Mouse (Mus musculus): ENCODE results near the gene Olfr633. TPM values are rescaled to one million over a fixed set of nuclear protein-coding genes. Genes with fewer than 3 reads are reported as not detected.

Olfr633 gene
- not detected for polyA plus RNA-seq (2014; fragmentation: Illumina TruSeq; extraction: RNeasy Lipid Tissue Mini Kit (QIAGEN cat#74804))

DNA sequence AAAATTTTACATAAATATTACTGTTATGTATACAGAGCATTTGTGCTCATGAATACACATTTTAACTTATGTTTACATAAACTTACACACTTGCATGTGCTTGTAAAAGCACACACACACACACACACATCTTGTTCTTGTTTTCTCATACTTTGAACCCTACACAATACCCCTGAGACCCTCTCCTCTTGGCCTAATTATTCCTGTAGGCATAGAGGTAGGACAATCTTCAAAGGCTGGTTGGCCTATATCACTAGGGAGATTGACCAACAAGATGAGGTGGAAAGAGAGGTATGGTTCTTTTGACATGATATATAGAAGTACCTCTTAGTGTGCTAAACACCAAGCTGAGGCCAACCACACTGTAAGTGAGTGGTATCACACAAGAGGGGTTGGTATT, at the start of gene Olfr633:
TSS of gene Olfr633 (plus strand) at position 301 of the 400 bp plus-strand sequence.

DNA sequence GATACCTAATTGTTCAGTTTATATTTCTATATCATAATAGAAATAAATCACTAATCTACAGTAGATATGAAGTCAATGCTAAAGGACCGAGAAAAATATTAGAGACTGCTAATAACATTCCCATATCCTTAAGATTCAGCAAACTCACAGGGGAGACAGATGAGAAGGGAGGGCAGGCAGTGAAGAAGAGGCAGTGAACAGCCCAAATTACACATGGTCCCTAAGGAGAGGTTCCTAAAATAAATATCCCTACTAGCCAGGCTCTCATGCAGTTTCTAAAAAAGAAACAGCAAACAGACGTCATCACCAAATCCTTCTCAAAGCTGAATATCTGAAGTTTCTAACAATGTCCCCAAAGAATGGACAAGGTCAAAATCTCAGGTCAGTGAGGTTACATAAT, 41.0 kb upstream of the Olfr633 start, which contains the start of gene Olfr65:
TSS of gene Olfr65 (plus strand) at position 301 of the 400 bp plus-strand sequence.

DNA sequence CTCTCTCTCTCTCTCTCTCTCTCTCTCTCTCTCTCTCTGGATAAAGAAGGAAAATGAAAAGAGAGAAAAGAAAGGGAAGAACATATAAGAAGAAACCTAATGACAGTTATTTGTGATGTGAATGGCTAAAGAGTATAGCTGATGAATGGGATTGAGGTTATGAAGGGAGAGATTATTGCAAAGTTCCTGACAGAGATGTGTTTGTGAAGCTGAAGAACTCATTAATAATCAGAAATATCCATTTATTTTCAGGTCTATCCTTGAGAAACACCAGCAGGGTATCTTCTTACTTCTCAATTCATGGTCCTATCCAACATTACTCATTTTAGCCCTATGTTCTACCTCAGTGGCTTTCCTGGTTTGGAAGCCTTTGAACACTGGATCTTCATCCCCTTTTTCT, 15.7 kb upstream of the Olfr633 start, which contains the start of gene Olfr631:
TSS of gene Olfr631 (plus strand) at position 301 of the 400 bp plus-strand sequence.

DNA sequence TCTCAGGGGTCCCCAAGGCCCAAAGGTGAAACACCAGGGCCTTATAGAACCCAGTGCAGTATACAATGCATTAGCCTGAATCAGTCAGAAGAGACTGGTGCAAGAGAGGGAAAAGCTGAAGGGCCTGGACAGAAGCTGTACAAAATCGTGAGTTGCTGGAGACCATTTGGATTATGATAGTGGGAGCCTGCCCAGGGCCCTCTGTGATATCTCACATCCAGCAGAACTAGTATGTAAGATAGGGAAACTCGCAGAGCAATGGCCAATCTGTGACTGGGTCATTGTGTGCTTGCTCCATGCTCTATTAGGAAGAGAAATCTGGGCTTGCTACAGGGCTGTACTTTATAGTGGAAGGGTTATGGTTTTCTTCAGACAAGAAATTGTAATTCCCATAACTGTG, 10.0 kb upstream of the Olfr633 start, which contains the start of gene Olfr632:
TSS of gene Olfr632 (plus strand) at position 84 of the 400 bp plus-strand sequence.

DNA sequence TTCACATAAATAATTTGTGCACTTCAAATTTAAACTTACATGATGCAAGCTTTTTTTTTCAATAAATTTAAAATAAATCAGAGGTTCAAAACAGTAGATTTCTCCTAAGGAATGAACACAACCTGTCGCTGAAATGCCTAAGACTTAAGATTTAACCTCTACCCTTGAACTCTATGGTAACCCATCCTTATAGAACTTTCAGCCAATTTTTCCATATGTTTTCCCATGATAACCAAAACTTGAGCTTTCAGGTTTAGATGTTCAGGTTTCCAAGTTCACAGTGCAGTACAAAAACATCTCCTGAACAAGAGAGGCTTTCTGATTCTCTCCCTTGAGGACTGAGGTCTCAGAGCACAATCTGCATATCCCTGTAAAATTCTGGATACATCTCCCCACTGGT, 26.6 kb downstream of the Olfr633 start, which contains the start of gene Olfr635:
TSS of gene Olfr635 (plus strand) at position 301 of the 400 bp plus-strand sequence.

DNA sequence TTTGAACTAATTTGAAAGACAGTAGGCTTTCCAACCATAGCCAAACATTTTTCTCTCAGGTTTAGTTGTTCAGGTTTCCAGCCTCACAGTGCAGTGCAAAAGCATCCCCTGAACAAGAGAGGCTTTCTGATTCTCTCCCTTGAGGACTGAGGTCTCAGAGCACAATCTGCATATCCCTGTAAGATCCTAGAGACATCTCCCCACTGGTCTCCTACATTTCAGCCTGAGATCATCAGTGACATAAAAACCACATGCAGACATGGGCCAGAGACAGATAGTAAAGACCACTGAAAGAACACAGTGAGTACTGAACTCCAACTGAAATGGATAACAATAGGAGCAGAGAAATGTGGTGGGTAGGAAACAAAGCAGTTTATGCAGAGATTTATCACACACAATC, 54.2 kb downstream of the Olfr633 start, which contains the start of gene Olfr638:
TSS of gene Olfr638 (plus strand) at position 301 of the 400 bp plus-strand sequence.

Other genes starting within 250 kb of the Olfr633 start
- not detected for gene Olfr243, start 229.8 kb upstream of the Olfr633 start, polyA plus RNA-seq (2014; fragmentation: Illumina TruSeq; extraction: RNeasy Lipid Tissue Mini Kit (QIAGEN cat#74804))
- not detected for gene Olfr628, start 214.1 kb upstream of the Olfr633 start, polyA plus RNA-seq (2014; fragmentation: Illumina TruSeq; extraction: RNeasy Lipid Tissue Mini Kit (QIAGEN cat#74804))
- gene Olfr629, start 199.5 kb upstream of the Olfr633 start, polyA plus RNA-seq (2014; fragmentation: Illumina TruSeq; extraction: RNeasy Lipid Tissue Mini Kit (QIAGEN cat#74804)) = not detected
- gene Olfr630, start 187.1 kb upstream of the Olfr633 start, polyA plus RNA-seq (2014; fragmentation: Illumina TruSeq; extraction: RNeasy Lipid Tissue Mini Kit (QIAGEN cat#74804)) = not detected
- not detected for gene Olfr69, start 172.8 kb upstream of the Olfr633 start, polyA plus RNA-seq (2014; fragmentation: Illumina TruSeq; extraction: RNeasy Lipid Tissue Mini Kit (QIAGEN cat#74804))
- gene Olfr68, start 164.7 kb upstream of the Olfr633 start, polyA plus RNA-seq (2014; fragmentation: Illumina TruSeq; extraction: RNeasy Lipid Tissue Mini Kit (QIAGEN cat#74804)) = not detected
- not detected for gene Olfr67, start 152.6 kb upstream of the Olfr633 start, polyA plus RNA-seq (2014; fragmentation: Illumina TruSeq; extraction: RNeasy Lipid Tissue Mini Kit (QIAGEN cat#74804))
- 2.9 TPM for gene Hbb-bt, start 130.4 kb upstream of the Olfr633 start, polyA plus RNA-seq (2014; fragmentation: Illumina TruSeq; extraction: RNeasy Lipid Tissue Mini Kit (QIAGEN cat#74804))
- gene Hbb-bs, start 116.3 kb upstream of the Olfr633 start, polyA plus RNA-seq (2014; fragmentation: Illumina TruSeq; extraction: RNeasy Lipid Tissue Mini Kit (QIAGEN cat#74804)) = 54.8 TPM
- gene Hbb-bh2, start 103.9 kb upstream of the Olfr633 start, polyA plus RNA-seq (2014; fragmentation: Illumina TruSeq; extraction: RNeasy Lipid Tissue Mini Kit (QIAGEN cat#74804)) = not detected
- gene Hbb-bh1, start 101.3 kb upstream of the Olfr633 start, polyA plus RNA-seq (2014; fragmentation: Illumina TruSeq; extraction: RNeasy Lipid Tissue Mini Kit (QIAGEN cat#74804)) = not detected
- gene Hbb-y, start 91.2 kb upstream of the Olfr633 start, polyA plus RNA-seq (2014; fragmentation: Illumina TruSeq; extraction: RNeasy Lipid Tissue Mini Kit (QIAGEN cat#74804)) = not detected
- not detected for gene Olfr66, start 58.2 kb upstream of the Olfr633 start, polyA plus RNA-seq (2014; fragmentation: Illumina TruSeq; extraction: RNeasy Lipid Tissue Mini Kit (QIAGEN cat#74804))
- gene Olfr64, start 50.0 kb upstream of the Olfr633 start, polyA plus RNA-seq (2014; fragmentation: Illumina TruSeq; extraction: RNeasy Lipid Tissue Mini Kit (QIAGEN cat#74804)) = not detected
- gene Olfr65, start 41.0 kb upstream of the Olfr633 start, polyA plus RNA-seq (2014; fragmentation: Illumina TruSeq; extraction: RNeasy Lipid Tissue Mini Kit (QIAGEN cat#74804)) = not detected
- not detected for gene Olfr631, start 15.6 kb upstream of the Olfr633 start, polyA plus RNA-seq (2014; fragmentation: Illumina TruSeq; extraction: RNeasy Lipid Tissue Mini Kit (QIAGEN cat#74804))
- not detected for gene Olfr632, start 10.1 kb upstream of the Olfr633 start, polyA plus RNA-seq (2014; fragmentation: Illumina TruSeq; extraction: RNeasy Lipid Tissue Mini Kit (QIAGEN cat#74804))
- not detected for gene Olfr635, start 26.7 kb downstream of the Olfr633 start, polyA plus RNA-seq (2014; fragmentation: Illumina TruSeq; extraction: RNeasy Lipid Tissue Mini Kit (QIAGEN cat#74804))
- not detected for gene Olfr638, start 54.3 kb downstream of the Olfr633 start, polyA plus RNA-seq (2014; fragmentation: Illumina TruSeq; extraction: RNeasy Lipid Tissue Mini Kit (QIAGEN cat#74804))
- gene Olfr639, start 72.9 kb downstream of the Olfr633 start, polyA plus RNA-seq (2014; fragmentation: Illumina TruSeq; extraction: RNeasy Lipid Tissue Mini Kit (QIAGEN cat#74804)) = not detected
- not detected for gene Olfr640, start 81.1 kb downstream of the Olfr633 start, polyA plus RNA-seq (2014; fragmentation: Illumina TruSeq; extraction: RNeasy Lipid Tissue Mini Kit (QIAGEN cat#74804))
- not detected for gene Olfr641, start 91.0 kb downstream of the Olfr633 start, polyA plus RNA-seq (2014; fragmentation: Illumina TruSeq; extraction: RNeasy Lipid Tissue Mini Kit (QIAGEN cat#74804))
- not detected for gene Olfr642, start 108.2 kb downstream of the Olfr633 start, polyA plus RNA-seq (2014; fragmentation: Illumina TruSeq; extraction: RNeasy Lipid Tissue Mini Kit (QIAGEN cat#74804))
- gene 4930516K23Rik, start 117.0 kb downstream of the Olfr633 start, polyA plus RNA-seq (2014; fragmentation: Illumina TruSeq; extraction: RNeasy Lipid Tissue Mini Kit (QIAGEN cat#74804)) = not detected
- gene Olfr644, start 127.4 kb downstream of the Olfr633 start, polyA plus RNA-seq (2014; fragmentation: Illumina TruSeq; extraction: RNeasy Lipid Tissue Mini Kit (QIAGEN cat#74804)) = not detected
- not detected for gene Olfr645, start 141.0 kb downstream of the Olfr633 start, polyA plus RNA-seq (2014; fragmentation: Illumina TruSeq; extraction: RNeasy Lipid Tissue Mini Kit (QIAGEN cat#74804))
- not detected for gene Olfr646, start 160.4 kb downstream of the Olfr633 start, polyA plus RNA-seq (2014; fragmentation: Illumina TruSeq; extraction: RNeasy Lipid Tissue Mini Kit (QIAGEN cat#74804))
- gene Ubqln5, start 185.4 kb downstream of the Olfr633 start, polyA plus RNA-seq (2014; fragmentation: Illumina TruSeq; extraction: RNeasy Lipid Tissue Mini Kit (QIAGEN cat#74804)) = not detected
- gene Olfr643, start 193.0 kb downstream of the Olfr633 start, polyA plus RNA-seq (2014; fragmentation: Illumina TruSeq; extraction: RNeasy Lipid Tissue Mini Kit (QIAGEN cat#74804)) = not detected
- not detected for gene Ubqln3, start 198.8 kb downstream of the Olfr633 start, polyA plus RNA-seq (2014; fragmentation: Illumina TruSeq; extraction: RNeasy Lipid Tissue Mini Kit (QIAGEN cat#74804))
- gene Ubqlnl, start 206.1 kb downstream of the Olfr633 start, polyA plus RNA-seq (2014; fragmentation: Illumina TruSeq; extraction: RNeasy Lipid Tissue Mini Kit (QIAGEN cat#74804)) = not detected
- gene Olfm5, start 220.4 kb downstream of the Olfr633 start, polyA plus RNA-seq (2014; fragmentation: Illumina TruSeq; extraction: RNeasy Lipid Tissue Mini Kit (QIAGEN cat#74804)) = not detected
- gene Olfr648, start 239.0 kb downstream of the Olfr633 start, polyA plus RNA-seq (2014; fragmentation: Illumina TruSeq; extraction: RNeasy Lipid Tissue Mini Kit (QIAGEN cat#74804)) = 0.80 TPM